In the genomic region with DNA sequence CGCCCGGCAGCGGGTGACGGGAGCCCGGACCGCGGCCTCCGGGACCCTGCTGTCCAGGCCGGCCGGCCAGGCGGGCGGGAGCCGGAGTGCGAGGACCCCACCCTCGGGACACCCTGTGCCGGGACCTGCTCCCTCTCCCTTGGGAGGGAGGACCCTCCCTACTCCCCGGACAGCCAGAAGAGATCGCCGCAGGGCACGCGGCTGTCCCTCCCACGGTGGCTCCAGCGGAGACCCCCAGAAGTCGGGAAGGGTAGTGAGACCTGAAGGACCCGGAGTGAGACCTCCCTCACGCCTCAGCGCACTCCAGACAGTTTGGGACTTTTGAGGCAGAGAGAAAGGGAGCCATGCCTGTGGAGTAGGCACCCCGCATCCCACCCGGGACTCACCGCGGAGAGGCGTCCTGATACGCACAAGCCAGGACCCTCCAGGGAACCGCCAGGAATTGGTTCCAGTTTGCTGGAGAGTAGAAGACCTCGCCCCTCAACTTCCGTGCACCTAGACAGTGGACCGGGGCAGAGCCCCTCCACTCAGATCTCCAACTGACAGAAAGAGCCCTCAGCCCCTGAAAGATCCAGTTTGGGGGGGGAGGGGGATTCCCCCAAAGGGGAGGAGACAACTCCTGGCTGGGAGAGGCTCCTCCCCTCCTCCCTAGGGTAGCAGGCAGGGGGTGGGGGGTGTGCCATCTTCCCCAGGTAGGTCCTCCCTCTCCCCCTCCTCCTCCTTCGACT, we compare ENCODE assay signal across 8 mouse cellular contexts. TPM values are rescaled to one million over a fixed set of nuclear protein-coding genes. Genes with fewer than 3 reads are reported as not detected.
DNase-seq lines count a peak whose midpoint lies in the region; ATAC-seq lines count a peak whose summit lies in the region.

No protein-coding gene starts in this region.

- under 1% methylated on average over 33 of the region's 38 CpGs for WGBS in embryonic facial prominence, embryonic 12.5 days
- WGBS in limb, embryonic 10.5 days, result under 1% methylated on average over 38 of the region's 38 CpGs
- WGBS in stomach, embryonic 14.5 days, result 0% methylated on average over 35 of the region's 38 CpGs

- peak; percentile 28 for ATAC-seq in cerebellum, adult (ENCODE audit: insufficient number of reproducible peaks, low FRiP score, low TSS enrichment)
- ATAC-seq in embryonic facial prominence, embryonic 12.5 days (ENCODE audit: insufficient number of reproducible peaks, insufficient read depth, low FRiP score, low TSS enrichment), result peak; percentile 69
- peak; percentile 35 for ATAC-seq in megakaryocyte-erythroid progenitor cell, adult 5-6 weeks (replicated peaks; ENCODE audit: low FRiP score, low TSS enrichment, poor library complexity, severe bottlenecking)
- peak; percentile 46 for ATAC-seq in stomach, embryonic 14.5 days (ENCODE audit: insufficient number of reproducible peaks, insufficient read depth, low FRiP score, low read depth)

- H3K36me3 ChIP-seq in embryonic facial prominence, embryonic 12.5 days, result 0 out of 2 replicates have a peak, but pooled peaks cover 2% of the 10 kb centered on the region
- no peaks in the 10 kb centered on the region for H3K36me3 ChIP-seq in limb, embryonic 10.5 days
- H3K36me3 ChIP-seq in stomach, embryonic 14.5 days (ENCODE audit: control insufficient read depth, insufficient read depth, low read length), result no peaks in the 10 kb centered on the region

- peak overlapping the region; percentile 69 for H3K27ac ChIP-seq in embryonic facial prominence, embryonic 12.5 days
- H3K27ac ChIP-seq in limb, embryonic 10.5 days, result peak overlapping the region; percentile 92
- H3K27ac ChIP-seq in stomach, embryonic 14.5 days (ENCODE audit: low read length), result peak overlapping the region; percentile 84

- intact Hi-C loops in heart, postnatal 10 days (cut with DNase I), result no loop called here

- DNase-seq in cerebellum, adult 8-10 months, result no peak
- DNase-seq in adrenal gland, adult 2 months, result peak; percentile 57
- DNase-seq in heart, postnatal 10 days, result peak; percentile 45 to 60
- no peak for DNase-seq in limb, embryonic 10.5 days (ENCODE audit: low spot score)

- H3K9me3 ChIP-seq in embryonic facial prominence, embryonic 12.5 days, result no peaks in the 10 kb centered on the region
- no peaks in the 10 kb centered on the region for H3K9me3 ChIP-seq in limb, embryonic 10.5 days (replicated peaks)
- no peaks in the 10 kb centered on the region for H3K9me3 ChIP-seq in stomach, embryonic 14.5 days (ENCODE audit: control insufficient read depth, low read depth, low read length)

- H3K4me2 ChIP-seq in embryonic facial prominence, embryonic 12.5 days (replicated peaks), result peak overlapping the region; percentile 86
- H3K4me2 ChIP-seq in stomach, embryonic 14.5 days (replicated peaks; ENCODE audit: low read depth, low read length), result peak overlapping the region; percentile 71

- H3K4me3 ChIP-seq in embryonic facial prominence, embryonic 12.5 days, result peak overlapping the region; percentile 82
- H3K4me3 ChIP-seq in limb, embryonic 10.5 days, result peak overlapping the region; percentile 86
- H3K4me3 ChIP-seq in stomach, embryonic 14.5 days (ENCODE audit: low read depth, low read length), result peak overlapping the region; percentile 73

- no peaks in the 10 kb centered on the region for H3K27me3 ChIP-seq in embryonic facial prominence, embryonic 12.5 days
- no peaks in the 10 kb centered on the region; the same call in 1 of the 2 replicates for H3K27me3 ChIP-seq in limb, embryonic 10.5 days (ENCODE audit: low read depth, poor library complexity, severe bottlenecking)
- H3K27me3 ChIP-seq in stomach, embryonic 14.5 days (ENCODE audit: control insufficient read depth, insufficient read depth, low read length), result no peaks in the 10 kb centered on the region

- H3K4me1 ChIP-seq in embryonic facial prominence, embryonic 12.5 days, result peaks cover 15% of the 10 kb centered on the region
- H3K4me1 ChIP-seq in limb, embryonic 10.5 days, result peaks cover 30% of the 10 kb centered on the region
- peaks cover 15% of the 10 kb centered on the region for H3K4me1 ChIP-seq in stomach, embryonic 14.5 days (ENCODE audit: control insufficient read depth, insufficient read depth, low read length)

- peak overlapping the region; percentile 92 for H3K9ac ChIP-seq in embryonic facial prominence, embryonic 12.5 days
- peak overlapping the region; percentile 92 for H3K9ac ChIP-seq in stomach, embryonic 14.5 days (replicated peaks; ENCODE audit: low read depth, low read length)

RNA-seq across cellular contexts. Expression of gene Foxj2, which starts 0.5 kb away (rescaled TPM):
- total RNA-seq in adrenal gland, adult 2 months (2021), result 10 to 100 TPM; 20.0 to 24.4 TPM
- polyA plus RNA-seq in adrenal gland, adult 2 months (2012; rRNA removed), result 12.4 and 14.8 TPM in 2 replicates
- 6.7 TPM in 2 replicates for polyA plus RNA-seq in embryonic facial prominence, embryonic 12.5 days (2016; fragmentation: Nextera tagmentation; extraction: Ambion mirVana)
- total RNA-seq in heart, postnatal 10 days (2021), result 10 to 100 TPM; 28.5 to 32.8 TPM
- polyA plus RNA-seq in limb, embryonic 10.5 days (2016; fragmentation: Nextera tagmentation; extraction: Ambion mirVana), result 1.7 and 3.2 TPM in 2 replicates
- total RNA-seq in megakaryocyte-erythroid progenitor cell, adult 5-6 weeks (2014; fragmentation: Nextera tagmentation), result 10.4 and 18.1 TPM in 2 replicates
- total RNA-seq in megakaryocyte-erythroid progenitor cell, adult 5-6 weeks (2017), result 4.3 and 11.3 TPM in 2 replicates
- 6.7 and 7.9 TPM in 2 replicates for polyA plus RNA-seq in stomach, embryonic 14.5 days (2014; fragmentation: Nextera tagmentation; extraction: Ambion mirVana)

RNA-seq across cellular contexts. Expression of gene Slc2a3, which starts 18.8 kb away (rescaled TPM):
- 10 to 100 TPM in 1 of 2 experiments, 1 to 10 TPM in 1; 5.2 to 10.5 TPM for total RNA-seq in adrenal gland, adult 2 months (2021)
- 2.1 and 2.2 TPM in 2 replicates for polyA plus RNA-seq in adrenal gland, adult 2 months (2012; rRNA removed)
- polyA plus RNA-seq in embryonic facial prominence, embryonic 12.5 days (2016; fragmentation: Nextera tagmentation; extraction: Ambion mirVana), result 31.5 and 32.7 TPM in 2 replicates
- 1 to 10 TPM; 2.1 to 2.5 TPM for total RNA-seq in heart, postnatal 10 days (2021)
- 61.3 and 74.0 TPM in 2 replicates for polyA plus RNA-seq in limb, embryonic 10.5 days (2016; fragmentation: Nextera tagmentation; extraction: Ambion mirVana)
- 13.3 and 18.9 TPM in 2 replicates for total RNA-seq in megakaryocyte-erythroid progenitor cell, adult 5-6 weeks (2014; fragmentation: Nextera tagmentation)
- 21.5 and 26.2 TPM in 2 replicates for total RNA-seq in megakaryocyte-erythroid progenitor cell, adult 5-6 weeks (2017)
- 12.8 and 14.2 TPM in 2 replicates for polyA plus RNA-seq in stomach, embryonic 14.5 days (2014; fragmentation: Nextera tagmentation; extraction: Ambion mirVana)

RNA-seq across cellular contexts. Expression of gene C3ar1, which starts 35.7 kb away (rescaled TPM):
- 1 to 10 TPM; 2.6 to 6.7 TPM for total RNA-seq in adrenal gland, adult 2 months (2021)
- 2.7 and 3.0 TPM in 2 replicates for polyA plus RNA-seq in adrenal gland, adult 2 months (2012; rRNA removed)
- polyA plus RNA-seq in embryonic facial prominence, embryonic 12.5 days (2016; fragmentation: Nextera tagmentation; extraction: Ambion mirVana), result 2.3 and 2.5 TPM in 2 replicates
- 1 to 10 TPM; 2.9 to 3.2 TPM for total RNA-seq in heart, postnatal 10 days (2021)
- 0.73 and 1.2 TPM in 2 replicates for polyA plus RNA-seq in limb, embryonic 10.5 days (2016; fragmentation: Nextera tagmentation; extraction: Ambion mirVana)
- not detected in 2 replicates for total RNA-seq in megakaryocyte-erythroid progenitor cell, adult 5-6 weeks (2014; fragmentation: Nextera tagmentation)
- not detected in 2 replicates for total RNA-seq in megakaryocyte-erythroid progenitor cell, adult 5-6 weeks (2017)
- 2.9 and 3.1 TPM in 2 replicates for polyA plus RNA-seq in stomach, embryonic 14.5 days (2014; fragmentation: Nextera tagmentation; extraction: Ambion mirVana)

RNA-seq across cellular contexts. Expression of gene Necap1, which starts 54.0 kb away (rescaled TPM):
- total RNA-seq in adrenal gland, adult 2 months (2021), result 10 to 100 TPM; 51.3 to 55.3 TPM
- polyA plus RNA-seq in adrenal gland, adult 2 months (2012; rRNA removed), result 10.7 and 12.4 TPM in 2 replicates
- 59.6 and 65.4 TPM in 2 replicates for polyA plus RNA-seq in embryonic facial prominence, embryonic 12.5 days (2016; fragmentation: Nextera tagmentation; extraction: Ambion mirVana)
- 10 to 100 TPM; 27.7 to 32.0 TPM for total RNA-seq in heart, postnatal 10 days (2021)
- 52.1 and 56.2 TPM in 2 replicates for polyA plus RNA-seq in limb, embryonic 10.5 days (2016; fragmentation: Nextera tagmentation; extraction: Ambion mirVana)
- 12.1 and 16.3 TPM in 2 replicates for total RNA-seq in megakaryocyte-erythroid progenitor cell, adult 5-6 weeks (2014; fragmentation: Nextera tagmentation)
- 6.8 and 9.7 TPM in 2 replicates for total RNA-seq in megakaryocyte-erythroid progenitor cell, adult 5-6 weeks (2017)
- polyA plus RNA-seq in stomach, embryonic 14.5 days (2014; fragmentation: Nextera tagmentation; extraction: Ambion mirVana), result 53.9 and 54.3 TPM in 2 replicates

Comparison
In these comparisons a context has a peak if more than half of its experiments do, and no peak if none do; other contexts are left out.
1. DNase-seq: peak in adrenal gland, adult 2 months (single experiment) and heart, postnatal 10 days (2 of 2); none in cerebellum, adult 8-10 months (single experiment) and limb, embryonic 10.5 days (single experiment).
2. Peak in every context shown above with its lines, with median percentiles within 50 percentile points of each other: ATAC-seq, H3K27ac ChIP-seq and H3K4me3 ChIP-seq.